Mouse (Mus musculus) macrophage (primary cell): ENCODE results near the gene Ckm. TPM values are rescaled to one million over a fixed set of nuclear protein-coding genes. Genes with fewer than 3 reads are reported as not detected.
A peak's percentile ranks its signal among the peaks of the same experiment; 100 is the strongest.

ENCODE experiments used
- H3K27ac ChIP-seq: fragments of 350-480 bp; formaldehyde crosslinking; 2 replicates; pipeline ENCODE4 v1.9.0; 2021
- H3K36me3 ChIP-seq: fragments of 350-480 bp; formaldehyde crosslinking; 2 replicates; pipeline ENCODE4 v1.9.0; 2021; ENCODE audit errors: inconsistent target
- H3K4me3 ChIP-seq: fragments of 350-480 bp; formaldehyde crosslinking; 2 replicates; pipeline ENCODE4 v1.9.0; 2021; ENCODE audit errors: inconsistent target
- H3K79me2 ChIP-seq: fragments of 350-480 bp; formaldehyde crosslinking; 2 replicates; pipeline ENCODE4 v1.9.0; 2021; ENCODE audit errors: inconsistent target
- WGBS: methylation state at CpG from one replicate; pipeline ENCODE4 v1.1.7; 2026; ENCODE audit warnings: inconsistent platforms; ENCODE audit not compliant: missing documents; 5-methylcytosine and 5-hydroxymethylcytosine counted together
- polyA plus RNA-seq: library from polyadenylated mRNA; stranded (reverse); fragments of 250-400 nt; gene quantifications from 3 replicates; pipeline ENCODE4 v1.2.4, GENCODE M21; 2018; ENCODE audit warnings: inconsistent platforms

Ckm gene
- polyA plus RNA-seq, 1 experiment from 2014 or later: not detected

DNA sequence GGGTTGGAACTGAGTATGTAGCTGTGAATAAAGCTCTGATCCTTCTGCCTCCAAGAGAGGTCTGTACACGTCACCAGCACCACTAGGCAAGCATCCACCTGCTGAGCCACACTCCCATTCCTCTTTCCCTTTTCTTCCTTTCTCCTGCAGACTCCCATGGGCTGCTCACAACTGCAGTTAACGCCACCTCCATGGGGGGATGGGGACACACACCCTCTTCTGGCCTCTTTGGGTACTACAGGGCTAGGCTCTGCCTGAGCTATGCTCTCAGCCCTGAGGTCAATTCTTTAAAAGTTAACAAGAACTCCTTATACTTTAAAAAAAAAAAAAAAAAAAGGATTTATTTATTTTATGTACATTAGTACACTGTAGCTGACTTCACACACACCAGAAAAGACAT is 27.9 kb downstream of the Ckm start:
- H3K36me3 ChIP-seq: peaks cover 92% of the 10 kb centered on the region
- H3K4me3 ChIP-seq: no peak overlapping the region
- WGBS: 89% methylated on average over 2 of the region's 2 CpGs
- H3K27ac ChIP-seq: no peak overlapping the region
- no peaks in the 10 kb centered on the region for H3K79me2 ChIP-seq

DNA sequence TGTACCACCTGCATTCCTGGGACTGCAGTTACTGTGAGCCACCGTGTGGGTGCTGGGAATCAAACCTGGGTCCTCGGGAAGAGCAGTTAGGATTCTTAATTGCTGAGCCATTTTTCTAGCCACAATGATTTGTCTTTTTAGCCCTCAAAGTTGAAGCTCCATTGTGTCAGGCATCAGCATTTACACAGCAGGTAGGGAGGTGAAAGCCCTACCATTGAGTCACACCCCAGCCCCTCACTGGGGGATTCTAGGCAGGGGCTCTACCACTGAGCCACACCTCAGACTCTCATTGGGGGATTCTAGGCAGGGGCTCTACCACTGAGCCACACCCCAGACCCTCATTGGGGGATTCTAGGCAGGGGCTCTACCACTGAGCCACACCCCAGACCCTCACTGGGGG is 31.7 kb downstream of the Ckm start:
- WGBS: 93% methylated on average over 2 of the region's 2 CpGs
- peaks cover 89% of the 10 kb centered on the region for H3K36me3 ChIP-seq
- H3K27ac ChIP-seq: no peak overlapping the region
- H3K79me2 ChIP-seq: no peaks in the 10 kb centered on the region
- no peak overlapping the region for H3K4me3 ChIP-seq

DNA sequence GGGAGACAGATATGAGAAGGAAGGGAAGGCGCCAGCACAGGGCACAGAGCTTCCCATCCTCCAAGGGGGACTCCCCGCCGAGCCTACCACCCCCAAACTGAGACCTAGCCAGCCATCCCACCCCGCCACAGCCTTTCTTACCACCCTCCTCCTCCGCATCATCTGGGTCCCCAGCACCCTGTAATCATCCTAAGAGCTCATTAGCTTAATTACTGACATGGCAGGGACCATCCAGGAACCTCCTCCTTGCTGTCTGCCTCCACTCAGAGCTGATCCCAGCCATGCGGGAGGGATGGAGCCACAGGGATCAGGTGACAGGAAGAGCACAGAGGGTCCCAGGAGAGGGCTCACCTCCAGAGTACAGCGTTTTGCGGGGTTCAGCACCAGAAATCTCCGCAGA is 32.5 kb downstream of the Ckm start:
- Histone ChIP-seq H3K4me3 (no peak overlapping the region), H3K79me2 (no peaks in the 10 kb centered on the region), H3K36me3 (peaks cover 89% of the 10 kb centered on the region), H3K27ac (no peak overlapping the region)
- 88% methylated on average over 9 of the region's 9 CpGs for WGBS

DNA sequence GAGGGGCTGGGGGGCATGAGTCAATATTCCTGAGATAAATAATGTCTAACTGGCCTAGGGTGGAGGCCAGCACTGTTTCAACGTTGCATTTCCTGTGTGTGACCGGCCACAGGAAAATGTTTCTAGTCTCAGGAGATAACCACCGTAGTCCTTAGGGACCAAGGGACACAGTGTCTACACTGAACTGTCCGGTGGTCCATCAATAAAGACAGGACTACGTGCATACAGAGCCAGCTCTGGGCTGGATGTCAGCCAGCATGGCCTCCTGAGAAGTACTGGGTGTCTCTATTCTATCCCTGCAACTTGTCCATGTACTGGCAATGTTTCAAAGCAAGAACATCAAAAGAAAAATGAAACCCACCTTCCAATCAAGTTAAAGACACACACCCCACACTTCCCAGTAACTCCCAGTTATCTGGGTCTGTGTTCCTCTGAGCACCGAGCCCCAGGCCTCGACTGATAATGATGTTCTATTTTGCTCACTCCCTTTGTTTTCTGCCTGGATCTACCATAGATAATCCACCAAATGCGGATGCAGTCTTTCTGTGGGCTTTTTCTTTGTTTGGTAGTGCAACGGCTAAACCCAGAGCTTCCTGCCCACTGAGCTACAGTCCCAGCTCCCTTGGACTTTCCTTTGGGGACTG is 37.0 kb downstream of the Ckm start:
- 88% methylated on average over 9 of the region's 9 CpGs for WGBS
- Histone ChIP-seq H3K4me3 (no peak overlapping the region), H3K27ac (no peak overlapping the region), H3K79me2 (no peaks in the 10 kb centered on the region), H3K36me3 (peaks cover 57% of the 10 kb centered on the region; the same call in 1 of the 2 replicates)

DNA sequence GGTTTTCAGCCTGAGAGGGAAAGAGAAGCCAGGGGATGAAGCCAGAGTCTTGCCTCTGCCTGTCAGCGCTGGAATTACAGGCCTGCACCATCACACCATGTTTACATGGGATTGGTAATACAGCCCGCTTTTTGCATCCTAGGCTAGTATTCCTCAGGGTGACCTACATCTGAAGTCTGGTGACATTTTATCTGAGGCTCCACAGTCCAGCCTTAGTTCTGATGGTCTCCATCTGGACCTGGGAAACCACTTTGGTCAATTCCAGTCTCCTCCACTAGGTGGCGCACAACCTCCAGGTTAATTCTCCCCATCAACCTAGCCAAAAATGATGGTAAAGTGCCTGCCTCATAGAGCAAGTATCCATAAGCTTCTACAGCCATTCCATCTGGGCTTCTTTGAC is 38.8 kb downstream of the Ckm start:
- 47% methylated on average over 3 of the region's 3 CpGs for WGBS
- Histone ChIP-seq H3K36me3 (peaks cover 43% of the 10 kb centered on the region; the same call in 1 of the 2 replicates), H3K79me2 (no peaks in the 10 kb centered on the region), H3K4me3 (no peak overlapping the region), H3K27ac (no peak overlapping the region)

DNA sequence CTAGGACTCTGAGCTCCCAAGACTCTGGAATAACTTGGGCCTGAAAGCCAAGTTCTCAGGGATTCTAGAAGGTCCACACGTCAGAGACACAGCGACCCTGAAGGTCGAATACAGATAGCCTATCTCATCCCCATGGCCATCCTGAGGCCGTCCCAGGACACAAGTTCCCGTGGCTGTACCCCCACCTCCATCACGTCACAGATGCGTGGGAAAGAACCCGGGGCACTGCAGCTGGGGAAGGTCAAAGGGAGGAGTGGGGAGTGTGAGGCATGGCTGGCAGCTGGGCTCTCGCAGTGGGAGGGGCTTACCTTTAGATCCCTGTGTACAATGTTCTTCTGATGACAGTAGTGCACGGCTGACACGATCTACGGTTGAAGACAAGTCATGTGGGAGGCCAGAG is 40.2 kb downstream of the Ckm start:
- Histone ChIP-seq H3K4me3 (no peak overlapping the region), H3K36me3 (peaks cover 47% of the 10 kb centered on the region; the same call in 1 of the 2 replicates), H3K27ac (no peak overlapping the region), H3K79me2 (no peaks in the 10 kb centered on the region)
- WGBS: 89% methylated on average over 11 of the region's 12 CpGs

DNA sequence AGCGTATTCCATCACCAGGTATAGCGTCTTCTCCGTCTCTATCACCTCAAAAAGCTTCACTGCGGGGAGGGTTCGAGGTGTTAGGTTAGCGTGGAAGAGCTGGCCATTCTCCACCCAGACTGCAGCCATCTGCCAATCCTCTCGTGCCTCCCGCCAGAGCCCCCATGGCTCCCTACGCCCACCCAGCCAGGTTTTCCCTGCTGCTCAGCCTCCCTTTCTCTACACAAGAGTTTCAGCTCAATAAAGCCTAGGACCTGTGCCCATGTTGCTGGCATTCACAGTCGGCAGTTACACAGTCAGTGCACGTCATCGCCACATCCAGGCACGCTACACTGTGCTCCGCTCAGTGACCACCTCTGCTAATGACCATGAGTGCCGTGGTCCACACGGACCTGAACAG is 43.1 kb downstream of the Ckm start:
- peaks cover 19% of the 10 kb centered on the region for H3K79me2 ChIP-seq
- H3K27ac ChIP-seq: no peak overlapping the region
- peaks cover 28% of the 10 kb centered on the region; the same call in 1 of the 2 replicates for H3K36me3 ChIP-seq
- H3K4me3 ChIP-seq: no peak overlapping the region
- WGBS: 98% methylated on average over 16 of the region's 16 CpGs

DNA sequence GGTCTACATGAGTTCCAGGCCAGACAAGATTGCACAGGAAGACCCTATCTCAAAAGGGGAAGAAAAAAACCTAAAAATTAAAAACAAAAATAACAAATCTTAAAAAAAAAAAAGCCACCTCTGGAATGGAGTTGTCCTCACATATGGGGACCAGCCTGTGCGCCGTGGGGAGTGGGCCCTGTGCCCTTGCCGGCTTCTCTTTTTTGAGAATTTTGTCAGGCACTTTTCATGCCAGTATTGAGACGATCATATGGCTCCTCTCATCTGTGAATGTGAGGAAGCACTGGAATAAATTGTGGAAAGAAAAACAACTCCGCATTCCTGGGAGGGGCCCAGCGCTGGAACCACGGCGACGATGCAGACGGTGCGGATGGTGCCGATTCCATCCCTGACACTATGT is 44.6 kb downstream of the Ckm start:
- H3K79me2 ChIP-seq: peaks cover 31% of the 10 kb centered on the region
- H3K27ac ChIP-seq: no peak overlapping the region
- 98% methylated on average over 12 of the region's 12 CpGs for WGBS
- no peak overlapping the region for H3K4me3 ChIP-seq
- peaks cover 28% of the 10 kb centered on the region; the same call in 1 of the 2 replicates for H3K36me3 ChIP-seq

DNA sequence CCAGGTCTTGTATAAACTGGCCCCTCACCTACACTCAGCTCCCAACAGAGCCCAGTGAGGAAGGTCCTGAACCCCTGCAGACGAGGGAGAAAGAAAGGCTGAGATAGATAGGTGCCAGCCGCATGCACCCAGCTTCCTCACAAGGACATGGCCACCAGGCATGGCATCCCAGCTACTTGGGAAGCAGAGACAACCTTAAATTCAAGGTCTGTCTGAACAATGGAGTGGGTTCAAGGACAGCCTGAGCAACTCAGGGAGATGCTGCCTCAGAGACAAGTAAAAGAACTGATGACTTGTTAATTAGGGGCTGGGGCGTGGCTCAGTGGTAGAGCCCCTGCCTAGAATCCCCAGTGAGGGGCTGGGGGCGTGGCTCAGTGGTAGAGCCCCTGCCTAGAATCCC is 50.6 kb downstream of the Ckm start:
- Histone ChIP-seq H3K4me3 (no peak overlapping the region), H3K27ac (no peak overlapping the region), H3K79me2 (peaks cover 72% of the 10 kb centered on the region), H3K36me3 (peaks cover 6% of the 10 kb centered on the region; the same call in 1 of the 2 replicates)
- WGBS: 95% methylated on average over 3 of the region's 4 CpGs

DNA sequence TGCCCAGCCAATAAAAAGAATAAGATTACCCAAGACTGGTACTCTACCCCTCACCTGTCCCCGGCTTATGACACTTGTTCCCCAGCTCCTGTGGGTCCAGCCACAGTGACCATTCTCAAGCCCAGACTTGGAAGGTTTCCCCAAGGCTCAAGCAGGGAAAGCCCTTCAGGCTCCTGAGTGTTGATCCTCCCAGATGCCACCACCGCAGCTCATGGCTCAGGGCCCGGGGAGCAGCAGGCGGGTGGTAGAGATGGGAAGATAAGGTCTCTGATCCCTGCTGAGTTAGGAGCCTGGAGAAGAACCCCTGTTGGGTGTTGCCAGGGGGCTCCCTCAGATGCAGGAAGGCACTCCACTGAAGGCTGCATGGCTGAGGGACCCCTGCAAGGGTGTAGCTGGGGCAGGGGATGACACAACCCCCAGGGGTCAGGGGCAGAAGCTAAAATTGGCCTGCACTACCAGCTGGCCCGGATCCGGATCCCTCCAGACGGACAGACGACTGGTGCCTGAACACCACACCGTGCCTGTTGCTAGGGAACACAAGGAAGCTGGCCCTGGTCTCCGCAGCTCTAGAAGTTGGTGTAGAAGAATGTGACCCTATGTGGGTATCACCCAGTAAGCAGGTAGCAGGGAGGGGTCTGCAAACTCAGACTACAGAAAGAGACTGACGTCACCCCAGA is 51.4 kb downstream of the Ckm start:
- no peak overlapping the region for H3K4me3 ChIP-seq
- WGBS: 95% methylated on average over 11 of the region's 11 CpGs
- peaks cover 6% of the 10 kb centered on the region; the same call in 1 of the 2 replicates for H3K36me3 ChIP-seq
- H3K27ac ChIP-seq: no peak overlapping the region
- H3K79me2 ChIP-seq: peaks cover 71% of the 10 kb centered on the region

DNA sequence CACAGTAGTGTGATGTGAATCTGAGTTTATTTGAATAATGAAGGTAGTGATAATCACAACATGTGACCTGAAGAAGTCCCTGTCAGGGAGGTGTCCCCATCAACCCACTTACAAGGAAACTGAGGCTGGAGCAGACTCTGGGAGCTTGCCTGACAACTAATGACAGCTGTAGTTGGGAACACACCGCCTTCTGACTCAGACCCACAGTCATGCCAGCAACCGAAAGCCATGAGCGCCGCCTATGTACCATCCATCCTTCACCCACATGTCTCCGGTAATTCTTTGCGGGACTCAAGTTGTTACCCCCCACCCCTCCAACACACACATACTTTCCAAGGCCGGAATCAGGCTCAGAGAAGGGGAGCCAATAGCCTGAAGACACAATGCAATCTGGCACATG is 52.1 kb downstream of the Ckm start:
- Histone ChIP-seq H3K36me3 (peaks cover 2% of the 10 kb centered on the region; the same call in 1 of the 2 replicates), H3K4me3 (no peak overlapping the region)
- WGBS: 92% methylated on average over 7 of the region's 7 CpGs

DNA sequence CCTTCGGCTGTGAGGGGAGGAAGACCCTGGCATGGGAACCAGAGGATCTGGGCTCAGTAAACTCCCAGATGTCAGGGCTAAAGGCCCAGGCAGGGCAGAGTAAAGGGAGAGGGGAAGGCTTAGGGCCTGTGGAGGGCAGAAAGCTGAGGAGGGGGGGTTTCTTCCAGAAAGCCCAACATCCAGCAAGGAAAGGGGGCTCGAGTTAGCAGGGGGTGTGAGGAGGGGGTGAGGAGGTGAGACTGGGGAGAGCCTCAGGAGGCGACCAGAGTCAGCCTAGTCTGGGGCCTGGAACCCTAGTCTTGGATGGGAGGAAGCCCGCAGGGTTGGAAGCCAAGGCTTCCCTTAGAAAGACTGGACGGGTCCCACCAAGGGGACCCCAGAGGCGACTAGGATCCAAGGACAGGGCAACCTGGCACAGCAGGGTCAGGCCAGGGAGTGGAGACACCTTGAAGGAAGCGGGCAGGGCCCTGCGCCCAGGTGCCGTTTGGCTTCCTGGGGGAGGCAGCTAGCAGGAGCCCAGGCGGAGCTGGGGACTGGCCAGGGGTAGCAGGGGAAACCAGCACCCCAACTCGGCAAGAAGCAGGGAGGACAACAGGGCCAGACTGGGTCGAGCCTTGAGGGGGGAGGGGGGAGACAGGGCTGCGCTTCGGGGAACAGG is 53.0 kb downstream of the Ckm start:
- H3K79me2 ChIP-seq: peaks cover 55% of the 10 kb centered on the region
- peak overlapping the region; percentile 61 for H3K4me3 ChIP-seq
- 7% methylated on average over 14 of the region's 14 CpGs for WGBS
- H3K36me3 ChIP-seq: no peaks in the 10 kb centered on the region
- no peak overlapping the region for H3K27ac ChIP-seq

More for the DNA sequence above, 52.1 kb downstream of the Ckm start:
- no peak overlapping the region for H3K27ac ChIP-seq
- peaks cover 65% of the 10 kb centered on the region for H3K79me2 ChIP-seq

DNA sequence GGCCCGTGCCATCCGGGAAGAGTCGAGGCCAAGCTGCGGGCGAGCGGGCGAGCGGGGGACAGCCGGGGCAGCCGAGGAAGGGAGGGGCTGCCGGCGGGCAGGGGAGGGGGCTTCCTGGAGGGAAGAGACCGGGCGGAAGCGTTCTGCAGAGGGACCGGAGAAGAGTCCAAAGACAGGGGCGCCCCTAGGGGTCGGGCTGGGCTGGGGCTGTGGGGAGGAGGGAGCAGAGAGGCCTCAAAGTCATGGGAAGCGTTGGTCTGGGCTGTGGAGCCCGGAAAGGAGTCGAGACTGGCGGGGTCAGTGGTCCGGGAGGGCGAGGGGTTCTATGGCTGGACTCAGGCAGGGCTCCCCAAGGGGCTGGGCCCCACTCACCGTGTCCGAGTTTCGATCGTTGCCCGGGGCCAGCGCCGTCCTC is 53.5 kb downstream of the Ckm start:
- 1% methylated on average over 31 of the region's 31 CpGs for WGBS
- Histone ChIP-seq H3K4me3 (peak overlapping the region; percentile 61), H3K79me2 (peaks cover 52% of the 10 kb centered on the region), H3K36me3 (no peaks in the 10 kb centered on the region), H3K27ac (no peak overlapping the region)

DNA sequence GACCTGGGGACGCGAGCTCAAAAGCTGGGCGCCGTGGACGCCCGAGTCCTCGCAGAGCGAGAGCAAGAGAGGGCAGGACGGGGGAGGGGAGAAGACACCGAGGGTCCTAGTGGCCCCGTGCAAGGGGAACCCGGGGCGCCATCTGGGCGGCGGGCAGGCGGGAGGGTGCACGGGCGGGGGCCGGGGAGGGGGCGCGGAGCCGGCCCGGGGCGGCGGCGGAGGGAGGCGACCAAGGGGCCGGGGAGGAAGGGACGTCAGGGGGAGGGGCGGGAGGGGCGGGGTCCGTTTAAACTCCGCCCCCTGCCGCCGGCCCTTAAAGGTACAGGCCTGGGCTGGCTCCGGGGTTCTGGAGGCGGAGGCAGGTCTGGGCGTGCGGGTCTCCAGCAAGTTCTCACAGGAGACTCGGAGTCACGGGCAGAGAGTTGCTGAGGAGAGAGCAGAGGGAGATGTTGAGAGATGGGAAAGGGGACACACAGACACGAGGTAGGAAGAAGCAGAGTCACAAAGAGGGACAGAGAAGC is 54.1 kb downstream of the Ckm start, which contains the start of gene Mark4:
TSS of gene Mark4 (minus strand) at position 231 of the 521 bp plus-strand sequence.
- Histone ChIP-seq H3K36me3 (no peaks in the 10 kb centered on the region), H3K79me2 (peaks cover 47% of the 10 kb centered on the region), H3K27ac (peak within 1 kb of the TSS; percentile 22; the same call in 1 of the 2 replicates), H3K4me3 (peak within 1 kb of the TSS; percentile 61)
- WGBS: 1% methylated on average over 20 of the region's 42 CpGs
